Mouse (Mus musculus) kidney, embryonic 14.5 days (tissue): Measurements from ENCODE around the gene Mad1l1. TPM values are rescaled to one million over a fixed set of nuclear protein-coding genes. Genes with fewer than 3 reads are reported as not detected.
A peak's percentile ranks its signal among the peaks of the same experiment; 100 is the strongest.
"Not testable (repeated sequence)": the region's sequence is repeated elsewhere in the genome, so short reads cannot be mapped to it uniquely, and the experiment has no call there.

Source experiments
- ATAC-seq: fragments of 200-750 bp; cut with Nextera tagmentation; 2 replicates; pipeline ENCODE4 v1.8.0; 2017; ENCODE audit warnings: moderate number of reproducible peaks, mild to moderate bottlenecking, moderate TSS enrichment, moderate library complexity; ENCODE audit not compliant: low FRiP score, low TSS enrichment
- H3K27ac ChIP-seq: fragments of 300-500 bp; sonication (generic); 2 replicates; pipeline ENCODE4 v1.5.1; 2014; ENCODE audit warnings: low read depth, mild to moderate bottlenecking, low read length, moderate library complexity, mixed read lengths
- H3K27me3 ChIP-seq: fragments of 300-500 bp; sonication (generic); 2 replicates; pipeline ENCODE4 v1.6.1; 2014; ENCODE audit warnings: mild to moderate bottlenecking, low read length; ENCODE audit not compliant: control insufficient read depth, insufficient read depth
- H3K36me3 ChIP-seq: fragments of 300-500 bp; sonication (generic); 2 replicates; pipeline ENCODE4 v1.6.1; 2014; ENCODE audit warnings: low read length, mixed read lengths; ENCODE audit not compliant: control insufficient read depth, insufficient read depth
- H3K4me1 ChIP-seq: fragments of 300-500 bp; sonication (generic); 2 replicates; pipeline ENCODE4 v1.6.1; 2014; ENCODE audit warnings: low read length, mixed read lengths; ENCODE audit not compliant: control insufficient read depth, insufficient read depth
- H3K4me2 ChIP-seq: fragments of 300-500 bp; sonication (generic); replicated peaks from 2 replicates; pipeline ENCODE4 v1.6.1; 2014; ENCODE audit warnings: low read depth, mild to moderate bottlenecking, low read length
- H3K4me3 ChIP-seq: fragments of 300-500 bp; sonication (generic); 2 replicates; pipeline ENCODE4 v1.5.1; 2014; ENCODE audit warnings: mild to moderate bottlenecking, low read length
- H3K9ac ChIP-seq: fragments of 300-500 bp; sonication (generic); 2 replicates; pipeline ENCODE4 v1.6.1; 2014; ENCODE audit warnings: low read depth, mild to moderate bottlenecking, low read length, moderate library complexity
- H3K9me3 ChIP-seq: fragments of 300-500 bp; sonication (generic); 2 replicates; pipeline ENCODE4 v1.6.1; 2016; ENCODE audit warnings: low read length; ENCODE audit not compliant: control insufficient read depth
- WGBS: fragments of 180-500 bp; shearing (Covaris S2); extraction: QIAGEN DNeasy Blood & Tissue Kit; methylation state at CpG from one replicate; pipeline ENCODE4 v1.1.7; 2014; 5-methylcytosine and 5-hydroxymethylcytosine counted together
- polyA plus RNA-seq: library from polyadenylated mRNA; unstranded; fragments of >200 nt; fragmentation: Nextera tagmentation; extraction: Ambion mirVana; gene quantifications from 2 replicates; pipeline ENCODE4 v1.2.1, GENCODE M21; 2014

Gene Mad1l1
- polyA plus RNA-seq, 1 experiment from 2014 or later: 47.4 TPM

DNA sequence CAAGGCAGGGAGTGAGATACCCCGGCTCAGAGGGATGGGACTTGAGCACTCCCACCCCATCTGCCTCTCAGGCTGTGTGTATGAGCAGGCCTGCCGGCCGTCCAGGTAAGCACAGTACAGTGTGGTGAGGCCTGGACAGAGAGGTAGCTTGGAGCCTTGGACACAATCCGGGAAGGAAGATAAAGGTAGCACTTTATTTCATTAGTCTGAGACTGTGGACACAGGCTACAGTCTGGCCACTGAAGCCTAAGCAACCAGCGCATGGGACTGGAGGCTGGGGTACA is 312.9 kb downstream of the Mad1l1 start:
- no peak overlapping the region for H3K27ac ChIP-seq
- no peak overlapping the region for H3K4me2 ChIP-seq
- 0 out of 2 replicates have a peak, but pooled peaks cover 2% of the 10 kb centered on the region for H3K36me3 ChIP-seq
- no peaks in the 10 kb centered on the region for H3K27me3 ChIP-seq
- H3K9me3 ChIP-seq: no peaks in the 10 kb centered on the region
- ATAC-seq: no peak
- no peak overlapping the region for H3K4me3 ChIP-seq
- H3K4me1 ChIP-seq: no peaks in the 10 kb centered on the region
- no peak overlapping the region for H3K9ac ChIP-seq
- WGBS: 75% methylated on average over 5 of the region's 5 CpGs

DNA sequence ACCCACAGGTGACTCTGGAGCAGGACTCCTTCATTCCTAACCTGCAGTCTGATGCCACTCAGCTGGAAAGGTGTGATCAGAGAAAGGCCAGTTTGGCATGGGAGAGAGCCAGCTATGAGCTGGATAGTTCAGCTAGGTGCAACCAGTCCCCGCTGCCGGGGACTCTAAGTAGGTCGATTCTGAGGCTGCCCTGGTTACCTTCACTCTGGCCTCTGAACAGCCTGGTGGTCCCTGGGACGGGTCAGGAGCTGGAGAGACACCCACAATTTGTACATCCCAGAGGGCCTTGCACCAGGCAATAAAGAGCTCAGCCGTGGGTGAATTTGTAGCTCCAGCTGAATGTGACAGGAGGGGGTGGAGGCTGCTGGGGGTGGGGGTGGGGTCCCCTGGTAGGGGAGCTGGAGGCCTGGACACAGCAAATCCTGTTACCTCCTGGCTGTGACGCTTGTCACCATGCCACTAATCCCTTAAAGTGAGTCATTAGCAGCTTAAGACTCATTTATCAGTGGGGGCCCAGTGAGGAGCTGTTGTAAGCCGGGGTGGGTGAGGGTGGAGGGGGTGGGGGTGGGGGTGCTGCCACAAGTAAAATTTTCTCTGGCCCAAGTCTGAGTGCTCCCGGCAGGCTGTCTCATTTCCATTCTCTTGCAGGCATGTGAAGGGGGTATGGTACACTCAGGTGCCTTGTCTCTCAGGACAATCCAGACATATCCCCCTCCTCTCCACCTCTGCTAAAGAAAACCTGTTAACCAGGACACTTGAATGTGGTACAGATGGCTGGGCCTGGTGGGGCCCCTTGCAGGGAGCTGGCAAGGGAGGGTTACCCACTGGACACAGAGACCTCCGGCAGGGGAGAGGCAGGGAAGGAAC is 313.5 kb downstream of the Mad1l1 start:
- 37% methylated on average over 9 of the region's 9 CpGs for WGBS
- Histone ChIP-seq H3K4me1 (no peaks in the 10 kb centered on the region), H3K4me2 (no peak overlapping the region), H3K36me3 (0 out of 2 replicates have a peak, but pooled peaks cover 2% of the 10 kb centered on the region), H3K9me3 (no peaks in the 10 kb centered on the region), H3K4me3 (no peak overlapping the region), H3K9ac (no peak overlapping the region), H3K27ac (no peak overlapping the region), H3K27me3 (no peaks in the 10 kb centered on the region)
- ATAC-seq: no peak

- H3K36me3 ChIP-seq: 0 out of 2 replicates have a peak, but pooled peaks cover 2% of the 10 kb centered on the region
- no peaks in the 10 kb centered on the region for H3K4me1 ChIP-seq
- no peak overlapping the region for H3K4me2 ChIP-seq
- no peaks in the 10 kb centered on the region for H3K9me3 ChIP-seq
- H3K4me3 ChIP-seq: no peak overlapping the region
- WGBS: 63% methylated on average over 8 of the region's 8 CpGs
- ATAC-seq: no peak
- no peak overlapping the region for H3K27ac ChIP-seq
- no peaks in the 10 kb centered on the region for H3K27me3 ChIP-seq
- H3K9ac ChIP-seq: no peak overlapping the region
Observed at GRCm38 (mm10) chr5:140006861-140007260, 314.5 kb downstream of the Mad1l1 start.

GRCm38 (mm10) chr5:140002541-140002940 is 318.8 kb downstream of the Mad1l1 start:
- H3K4me1 ChIP-seq: no peaks in the 10 kb centered on the region
- no peak overlapping the region for H3K9ac ChIP-seq
- H3K4me2 ChIP-seq: no peak overlapping the region
- ATAC-seq: no peak
- no peak overlapping the region for H3K27ac ChIP-seq
- H3K36me3 ChIP-seq: 0 out of 2 replicates have a peak, but pooled peaks cover 2% of the 10 kb centered on the region
- 42% methylated on average over 3 of the region's 3 CpGs for whole genome bisulfite sequencing
- H3K9me3 ChIP-seq: no peaks in the 10 kb centered on the region
- no peak overlapping the region for H3K4me3 ChIP-seq
- no peaks in the 10 kb centered on the region for H3K27me3 ChIP-seq

- no peaks in the 10 kb centered on the region for H3K4me1 ChIP-seq
- no peak overlapping the region for H3K4me2 ChIP-seq
- no peaks in the 10 kb centered on the region for H3K36me3 ChIP-seq
- no peaks in the 10 kb centered on the region for H3K9me3 ChIP-seq
- H3K9ac ChIP-seq: no peak overlapping the region
- H3K4me3 ChIP-seq: no peak overlapping the region
- no peak overlapping the region for H3K27ac ChIP-seq
- 23% methylated on average over 6 of the region's 6 CpGs for WGBS
- no peaks in the 10 kb centered on the region for H3K27me3 ChIP-seq
- ATAC-seq: 0 out of 2 replicates have a peak, but pooled peaks have one; percentile 20
Observed at GRCm38 (mm10) chr5:139998916-139999315, 322.4 kb downstream of the Mad1l1 start.

DNA sequence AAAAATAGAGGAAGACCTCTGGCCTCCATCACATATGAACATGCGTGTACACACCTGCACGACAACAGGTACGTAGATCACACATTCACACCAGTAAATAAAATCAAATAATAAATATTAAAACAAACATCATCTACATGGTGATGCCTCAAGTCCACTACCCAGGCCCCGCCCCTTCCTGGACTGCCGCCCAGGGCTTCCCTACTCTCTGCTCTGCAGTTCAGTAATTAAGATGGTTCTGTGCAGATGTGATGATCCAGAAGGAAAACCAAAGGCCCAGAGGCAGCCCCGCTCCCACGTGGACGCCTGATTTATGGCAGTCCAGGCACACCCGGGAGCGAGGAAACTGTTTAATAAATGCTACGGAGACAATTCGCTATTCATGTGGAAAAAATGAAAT is 323.0 kb downstream of the Mad1l1 start:
- not testable (repeated sequence) for H3K9me3 ChIP-seq, H3K36me3 ChIP-seq, H3K4me2 ChIP-seq, ATAC-seq, H3K27ac ChIP-seq, H3K9ac ChIP-seq, H3K4me1 ChIP-seq, H3K4me3 ChIP-seq, H3K27me3 ChIP-seq
- WGBS: 54% methylated on average over 12 of the region's 12 CpGs

GRCm38 (mm10) chr5:139991531-139991930 is 329.8 kb downstream of the Mad1l1 start:
- Histone ChIP-seq H3K27ac (no peak overlapping the region), H3K4me3 (no peak overlapping the region), H3K4me2 (no peak overlapping the region), H3K27me3 (no peaks in the 10 kb centered on the region), H3K4me1 (no peaks in the 10 kb centered on the region), H3K9me3 (peaks cover 10% of the 10 kb centered on the region; the same call in 1 of the 2 replicates), H3K9ac (no peak overlapping the region), H3K36me3 (no peaks in the 10 kb centered on the region)
- ATAC-seq: no peak
- 93% methylated on average over 3 of the region's 3 CpGs for whole genome bisulfite sequencing

GRCm38 (mm10) chr5:139985073-139985746 is 336.1 kb downstream of the Mad1l1 start:
- 30% methylated on average over 18 of the region's 18 CpGs for WGBS
- Histone ChIP-seq H3K4me3 (no peak overlapping the region), H3K27me3 (no peaks in the 10 kb centered on the region), H3K9ac (no peak overlapping the region), H3K9me3 (peaks cover 10% of the 10 kb centered on the region; the same call in 1 of the 2 replicates), H3K36me3 (no peaks in the 10 kb centered on the region), H3K27ac (no peak overlapping the region), H3K4me2 (no peak overlapping the region), H3K4me1 (no peaks in the 10 kb centered on the region)
- no peak for ATAC-seq

GRCm38 (mm10) chr5:139981976-139982375 is 339.4 kb downstream of the Mad1l1 start:
- no peaks in the 10 kb centered on the region for H3K4me1 ChIP-seq
- no peak overlapping the region for H3K27ac ChIP-seq
- WGBS: 93% methylated on average over 1 of the region's 1 CpGs
- H3K9ac ChIP-seq: no peak overlapping the region
- no peaks in the 10 kb centered on the region for H3K36me3 ChIP-seq
- no peak overlapping the region for H3K4me3 ChIP-seq
- H3K4me2 ChIP-seq: no peak overlapping the region
- no peaks in the 10 kb centered on the region for H3K27me3 ChIP-seq
- no peaks in the 10 kb centered on the region for H3K9me3 ChIP-seq
- no peak for ATAC-seq
